Mouse (Mus musculus) lung, postnatal 0 days (tissue): ENCODE results near the gene Slc6a15.
A peak's percentile ranks its signal among the peaks of the same experiment; 100 is the strongest.

ENCODE experiments used
- CTCF ChIP-seq: IDR thresholded peaks from 2 replicates; pipeline ENCODE4 v1.5.1; 2016; ENCODE audit warnings: antibody characterized with exemption, mild to moderate bottlenecking
- EP300 ChIP-seq: IDR thresholded peaks from 2 replicates; pipeline ENCODE4 v1.6.1; 2016; ENCODE audit warnings: antibody characterized with exemption, mild to moderate bottlenecking, control low read depth

GRCm38 (mm10) chr10:103402171-103402570 is 34.6 kb downstream of the Slc6a15 start:
- peak; percentile 73 for TF ChIP-seq CTCF
- no peak for TF ChIP-seq EP300
